Mouse (Mus musculus) CH12.LX (cell line): ENCODE measurements around the gene Gm45785. TPM values are rescaled to one million over a fixed set of nuclear protein-coding genes. Genes with fewer than 3 reads are reported as not detected.

ENCODE experiments used
- DNase-seq: peaks from one replicate; pipeline ENCODE4 v3.0.0-alpha.2; 2013; ENCODE audit errors: extremely low read depth
- H3K27ac ChIP-seq: 2 replicates; pipeline ENCODE4 v1.5.1; 2012; ENCODE audit warnings: low read depth, mild to moderate bottlenecking, control low read depth, moderate library complexity; ENCODE audit not compliant: insufficient read depth
- H3K27me3 ChIP-seq: replicated peaks from 2 replicates; pipeline ENCODE3; 2012; ENCODE audit warnings: inconsistent platforms
- H3K36me3 ChIP-seq, 2 experiments: replicated peaks in 1 of 2; 2 replicates each; pipeline versions ENCODE3 to v1.6.1; 2012; ENCODE audit warnings: inconsistent platforms in 1 of 2, low read length in 1 of 2, mild to moderate bottlenecking in 1 of 2, mixed read lengths in 1 of 2, moderate library complexity in 1 of 2; ENCODE audit not compliant: control insufficient read depth in 1 of 2, insufficient read depth in 1 of 2
- H3K4me1 ChIP-seq, 2 experiments: 2 replicates each; pipeline ENCODE4 v1.6.1; 2012; ENCODE audit warnings: inconsistent platforms in 1 of 2, moderate library complexity in 1 of 2; ENCODE audit not compliant: insufficient read depth in 2 of 2, control insufficient read depth in 1 of 2
- H3K4me2 ChIP-seq: 2 replicates; pipeline ENCODE4 v1.6.1; 2012; ENCODE audit warnings: low read depth, mild to moderate bottlenecking, control low read depth; ENCODE audit not compliant: poor library complexity, insufficient read depth, severe bottlenecking
- H3K4me3 ChIP-seq, 3 experiments: fragments of 150-350 bp in 1 of 3; sonication (generic) in 1 of 3; replicated peaks in 1 of 3; 2 replicates each; pipeline versions ENCODE3 to v1.5.1; 2011 to 2012; ENCODE audit warnings: low read depth in 2 of 3, low read length in 2 of 3, mild to moderate bottlenecking in 2 of 3, moderate library complexity in 2 of 3, control low read depth in 1 of 3, improper control_type of control experiment in 1 of 3, inconsistent platforms in 1 of 3, mixed read lengths in 1 of 3; ENCODE audit not compliant: poor library complexity in 1 of 3
- H3K79me2 ChIP-seq: replicated peaks from 2 replicates; pipeline ENCODE4 v1.6.1; 2012; ENCODE audit warnings: mild to moderate bottlenecking, moderate library complexity; ENCODE audit not compliant: control insufficient read depth, poor library complexity, insufficient read depth, severe bottlenecking; ENCODE audit errors: extremely low read depth
- H3K9ac ChIP-seq: 2 replicates; pipeline ENCODE4 v1.6.1; 2012; ENCODE audit warnings: low read depth, mild to moderate bottlenecking, control low read depth, moderate library complexity; ENCODE audit not compliant: insufficient read depth
- H3K9me3 ChIP-seq: replicated peaks from 2 replicates; pipeline ENCODE3; 2012; ENCODE audit warnings: low read length, inconsistent platforms, mixed read lengths
- BHLHE40 ChIP-seq: IDR thresholded peaks from 2 replicates; pipeline ENCODE4 v1.6.1; 2011; ENCODE audit warnings: mild to moderate bottlenecking, low read depth, low read length, improper control_type of control experiment
- E2F4 ChIP-seq: IDR thresholded peaks from 2 replicates; pipeline ENCODE4 v1.6.1; 2011; ENCODE audit warnings: low read depth, low read length, improper control_type of control experiment; ENCODE audit not compliant: insufficient replicate concordance
- EP300 ChIP-seq: IDR thresholded peaks from 2 replicates; pipeline ENCODE4 v1.6.1; 2011; ENCODE audit warnings: low read length, improper control_type of control experiment
- ETS1 ChIP-seq: conservative IDR thresholded peaks from 2 replicates; pipeline ENCODE4 v1.6.1; 2012; ENCODE audit warnings: low read depth, mild to moderate bottlenecking, inconsistent platforms, low read length, improper control_type of control experiment, moderate library complexity
- GABPA ChIP-seq: IDR thresholded peaks from 2 replicates; pipeline ENCODE4 v1.6.1; 2012; ENCODE audit warnings: low read depth, low read length, improper control_type of control experiment, inconsistent platforms; ENCODE audit not compliant: insufficient replicate concordance
- MYC ChIP-seq: IDR thresholded peaks from 2 replicates; pipeline ENCODE4 v1.6.1; 2011; ENCODE audit warnings: low read depth, mild to moderate bottlenecking, improper control_type of control experiment, low read length
- NRF1 ChIP-seq: IDR thresholded peaks from 2 replicates; pipeline ENCODE4 v1.6.1; 2014; ENCODE audit warnings: low read depth, mild to moderate bottlenecking, inconsistent platforms, low read length, improper control_type of control experiment, moderate library complexity
- POLR2AphosphoS2 ChIP-seq: IDR thresholded peaks from 2 replicates; pipeline ENCODE4 v1.6.1; 2011; ENCODE audit warnings: low read depth, low read length, improper control_type of control experiment
- RCOR1 ChIP-seq: conservative IDR thresholded peaks from 2 replicates; pipeline ENCODE4 v1.6.1; 2012; ENCODE audit warnings: low read depth, mild to moderate bottlenecking, inconsistent platforms, low read length, improper control_type of control experiment
- USF1 ChIP-seq: IDR thresholded peaks from 2 replicates; pipeline ENCODE4 v1.6.1; 2014; ENCODE audit warnings: low read depth, mild to moderate bottlenecking, inconsistent platforms, low read length, improper control_type of control experiment
- ZNF384 ChIP-seq: IDR thresholded peaks from 2 replicates; pipeline ENCODE4 v1.6.1; 2012; ENCODE audit warnings: low read depth, low read length, improper control_type of control experiment, inconsistent platforms
- dilution Hi-C: fragments of 300-500 bp; cut with MboI; formaldehyde crosslinking; loops from 2 replicates; pipeline ENCODE4 v1.14.3; 2020; ENCODE audit warnings: low sequenced_read_pairs; ENCODE audit not compliant: extremely low pct_unique_long_range_greater_than_20kb, extremely low pct_ligation_motif_present
- in situ Hi-C: fragments of 300-500 bp; cut with MboI; formaldehyde crosslinking; loops from 3 replicates; pipeline ENCODE4 v1.14.3; 2019; ENCODE audit warnings: low sequenced_read_pairs, low pct_ligation_motif_present, low pct_unique_long_range_greater_than_20kb, mixed read lengths
- polyA plus RNA-seq: library from polyadenylated mRNA; unstranded; fragments of >175 nt; gene quantifications from 2 replicates; pipeline ENCODE4 v1.2.1, GENCODE M21; 2012; ENCODE audit warnings: low read depth; ENCODE audit not compliant: insufficient read length
- total RNA-seq, 2 experiments: library from RNA; depleted of rRNA; stranded (reverse); fragments of 300-350 nt in 1 of 2; fragments of >200 nt in 1 of 2; gene quantifications; 2 replicates each; pipeline ENCODE4 v1.2.3; 2012 to 2014

The Gm45785 gene
- total and polyA plus RNA-seq, 3 experiments = not detected

DNA sequence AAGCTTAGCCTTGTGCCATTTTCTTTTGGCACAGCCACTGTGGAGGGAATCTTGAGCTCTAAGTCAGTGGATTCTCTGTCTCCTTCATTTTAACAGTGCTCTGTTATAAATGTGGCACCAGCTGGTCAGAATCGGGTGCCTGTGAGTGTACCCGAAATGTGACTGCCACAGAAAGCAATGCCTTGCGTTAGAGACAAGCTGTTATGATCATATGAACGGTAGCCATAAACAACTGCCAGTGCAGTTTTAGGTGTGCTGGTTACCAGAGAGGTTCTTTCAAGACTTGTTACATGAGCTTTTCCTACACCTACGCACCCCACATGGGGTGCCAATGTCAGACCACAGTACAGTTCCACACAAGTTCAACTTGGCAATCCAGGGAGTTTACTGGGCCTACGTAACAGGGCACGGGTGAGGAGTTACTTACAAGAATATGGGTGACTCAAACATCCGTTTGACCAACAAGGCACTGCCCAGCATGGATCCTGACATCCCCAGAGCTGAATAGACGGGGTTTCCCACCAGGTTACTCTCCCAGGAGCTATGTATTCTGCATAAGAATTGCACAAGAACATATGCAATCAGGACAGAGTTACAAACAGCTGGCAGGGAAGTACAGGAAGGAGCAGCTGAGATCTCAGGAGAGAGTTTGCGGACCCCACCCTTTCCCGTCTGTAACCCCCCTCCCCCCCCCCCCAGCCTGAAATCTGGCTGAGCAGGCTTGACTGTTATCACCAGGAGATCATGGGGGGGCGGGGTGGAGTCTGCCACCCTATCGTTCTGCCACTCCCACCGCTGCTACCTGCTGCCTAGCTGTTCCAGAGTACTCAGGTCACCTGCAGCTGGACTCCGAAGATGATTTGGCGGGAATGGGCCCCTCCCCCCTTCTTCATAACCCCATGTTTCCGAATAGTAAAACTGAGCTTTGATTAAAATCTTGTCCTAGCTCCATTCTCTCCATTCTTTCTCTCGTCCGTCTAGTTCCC, 15.1 kb downstream of the Gm45785 start:
- Histone ChIP-seq H3K79me2 (no peaks in the 10 kb centered on the region), H3K9me3 (no peaks in the 10 kb centered on the region), H3K27me3 (peaks cover 80% of the 10 kb centered on the region), H3K9ac (no peak overlapping the region), H3K4me1 (peaks cover 0 to 5% of the 10 kb centered on the region in 2 experiments; a peak in 2 of 4 replicates), H3K27ac (no peak overlapping the region), H3K4me2 (no peak overlapping the region), H3K36me3 (no peaks in the 10 kb centered on the region), H3K4me3 (no peak overlapping the region)
- in situ Hi-C loops = loop anchor here (5.0 to 25.0 kb wide), 3 partner anchors 61 to 754 kb away; partner anchors contain the start of genes Caly, Cox8b, Prap1 and Rnh1
- dilution Hi-C loops = no loop called here
- DNase-seq = no peak
- TF ChIP-seq EP300 = no peak
- TF ChIP-seq NRF1 = no peak
- TF ChIP-seq ETS1 = no peak
- TF ChIP-seq BHLHE40 = no peak
- no peak for TF ChIP-seq MYC
- TF ChIP-seq USF1 = no peak
- TF ChIP-seq POLR2AphosphoS2 = no peak
- TF ChIP-seq ZNF384 = no peak
- TF ChIP-seq GABPA = no peak

DNA sequence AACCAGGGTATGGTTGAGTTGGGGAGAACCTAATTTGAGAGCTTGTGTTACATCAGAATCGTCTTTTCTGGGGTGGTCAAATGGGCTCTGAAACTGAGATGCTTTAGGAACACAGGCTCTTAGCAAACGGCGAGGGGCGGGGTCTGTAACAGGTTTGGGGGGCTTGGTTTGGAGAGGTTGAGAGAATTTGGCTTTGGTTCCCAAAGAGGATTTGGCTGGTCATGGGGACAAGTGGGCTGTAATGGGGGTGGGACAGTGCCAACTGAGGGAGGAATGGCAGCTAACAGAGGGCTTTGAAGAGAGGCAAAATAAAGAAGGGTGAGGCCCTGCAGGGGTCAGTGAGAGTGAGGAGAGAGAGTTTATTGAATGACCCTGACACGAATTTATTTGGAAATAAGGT, 16.6 kb downstream of the Gm45785 start:
- H3K9ac ChIP-seq = no peak overlapping the region

More for the DNA sequence above, 16.6 kb downstream of the Gm45785 start:
- Histone ChIP-seq H3K4me1 (no peaks in the 10 kb centered on the region), H3K36me3 (no peaks in the 10 kb centered on the region), H3K79me2 (no peaks in the 10 kb centered on the region), H3K27ac (no peak overlapping the region), H3K9me3 (no peaks in the 10 kb centered on the region), H3K27me3 (peaks cover 86% of the 10 kb centered on the region), H3K4me2 (no peak overlapping the region), H3K4me3 (no peak overlapping the region)
- DNase-seq = no peak
- in situ Hi-C loops (loop anchor here (25.0 kb wide), 1 partner anchor 752 kb away; the partner anchor contains the start of genes Caly and Prap1), dilution Hi-C loops (no loop called here)
- TF ChIP-seq E2F4 (no peak), RCOR1 (no peak), USF1 (no peak)
